8 mouse cellular contexts compared by ENCODE assay signal in genomic region chr6:103674332-103674731, GRCm38 (mm10).
DNase-seq lines count a peak whose midpoint lies in the region; ATAC-seq lines count a peak whose summit lies in the region.

No protein-coding gene starts in this region.

- no peaks in the 10 kb centered on the region for H3K9me3 ChIP-seq in forebrain, embryonic 15.5 days
- no peaks in the 10 kb centered on the region for H3K9me3 ChIP-seq in forebrain, embryonic 12.5 days

- no peak overlapping the region for H3K9ac ChIP-seq in forebrain, embryonic 15.5 days (replicated peaks)
- H3K9ac ChIP-seq in forebrain, embryonic 12.5 days: no peak overlapping the region

- H3K27me3 ChIP-seq in forebrain, embryonic 15.5 days: no peaks in the 10 kb centered on the region
- no peaks in the 10 kb centered on the region for H3K27me3 ChIP-seq in forebrain, embryonic 12.5 days

- peaks cover 8% of the 10 kb centered on the region; the same call in 1 of the 2 replicates for H3K36me3 ChIP-seq in forebrain, embryonic 15.5 days
- H3K36me3 ChIP-seq in forebrain, embryonic 12.5 days (replicated peaks): no peaks in the 10 kb centered on the region

- ATAC-seq in forebrain, embryonic 15.5 days (replicated peaks): peak; percentile 41; the same call in 1 of the 2 replicates
- no peak for ATAC-seq in forebrain, embryonic 12.5 days (ENCODE audit: low FRiP score)
- ATAC-seq in megakaryocyte progenitor cell, adult 5-6 weeks (replicated peaks; ENCODE audit: poor library complexity): no peak

- H3K4me2 ChIP-seq in forebrain, embryonic 15.5 days (replicated peaks): no peak overlapping the region
- H3K4me2 ChIP-seq in forebrain, embryonic 12.5 days: no peak overlapping the region

- no peak overlapping the region; the same call in 1 of the 2 replicates for H3K27ac ChIP-seq in forebrain, embryonic 15.5 days (replicated peaks)
- no peak overlapping the region for H3K27ac ChIP-seq in forebrain, embryonic 12.5 days

- peak; percentile 90 for DNase-seq in Muller cell, postnatal 12 days (ENCODE audit: inconsistent ontology term)
- peak; percentile 39 to 51 for DNase-seq in frontal cortex, postnatal 14 days (ENCODE audit: low spot score in 2 of 2)
- DNase-seq in left cerebral cortex, adult 8-10 months (ENCODE audit: low spot score in 2 of 2): peak; percentile 50 to 62
- peak; percentile 65 for DNase-seq in right cerebral cortex, postnatal 14 days
- no peak for DNase-seq in retina, postnatal 1 day

- H3K4me3 ChIP-seq in forebrain, embryonic 15.5 days: no peak overlapping the region
- no peak overlapping the region for H3K4me3 ChIP-seq in forebrain, embryonic 12.5 days (replicated peaks)

- 37% methylated on average over 6 of the region's 6 CpGs for WGBS in forebrain, embryonic 15.5 days
- WGBS in forebrain, embryonic 12.5 days: 68% methylated on average over 6 of the region's 6 CpGs

- peaks cover 29% of the 10 kb centered on the region for H3K4me1 ChIP-seq in forebrain, embryonic 15.5 days
- H3K4me1 ChIP-seq in forebrain, embryonic 12.5 days: peaks cover 4% of the 10 kb centered on the region; the same call in 1 of the 2 replicates
